Mouse (Mus musculus): ENCODE measurements around the gene Mroh8.
"Not testable (repeated sequence)": the region's sequence is repeated elsewhere in the genome, so short reads cannot be mapped to it uniquely, and the experiment has no call there.

The Mroh8 gene

DNA sequence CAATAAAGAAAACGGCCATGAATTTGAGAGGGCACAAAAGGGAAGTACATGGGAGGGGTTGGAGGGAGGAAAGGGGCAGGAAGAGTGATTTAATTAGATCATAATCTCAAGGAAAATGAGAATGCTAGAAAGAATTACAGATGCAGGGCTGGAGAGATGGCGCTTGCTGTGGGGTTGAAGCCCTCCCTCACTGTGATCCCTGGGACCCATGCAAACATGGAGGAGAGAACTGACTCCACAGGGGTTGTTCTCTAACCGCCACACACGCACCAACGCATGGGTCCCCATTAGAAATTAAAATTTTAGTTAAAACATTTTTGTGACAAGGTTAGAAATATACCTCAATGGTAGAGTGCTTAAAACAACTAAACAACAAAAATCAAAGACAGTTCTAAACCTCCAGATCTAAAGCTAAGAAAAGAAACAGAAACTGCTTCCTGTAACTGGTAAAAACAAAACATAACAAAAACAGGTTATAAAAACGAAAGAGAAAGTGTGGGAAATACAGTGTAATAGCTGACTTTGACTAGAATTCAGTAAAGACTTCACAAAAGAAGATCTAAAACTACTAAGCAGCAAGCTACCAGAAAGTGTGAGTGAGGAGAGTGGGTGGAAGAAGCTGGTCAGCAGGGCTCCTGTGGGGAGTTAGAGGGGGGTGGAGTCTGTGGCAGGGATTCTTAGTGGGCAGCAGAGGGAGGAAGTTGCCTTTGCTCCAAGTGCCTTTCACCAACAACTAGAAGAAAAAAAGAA lies 78.1 kb downstream of the Mroh8 start:
- DNase-seq (ENCODE audit: low spot score in 2 of 2): no peak

DNA sequence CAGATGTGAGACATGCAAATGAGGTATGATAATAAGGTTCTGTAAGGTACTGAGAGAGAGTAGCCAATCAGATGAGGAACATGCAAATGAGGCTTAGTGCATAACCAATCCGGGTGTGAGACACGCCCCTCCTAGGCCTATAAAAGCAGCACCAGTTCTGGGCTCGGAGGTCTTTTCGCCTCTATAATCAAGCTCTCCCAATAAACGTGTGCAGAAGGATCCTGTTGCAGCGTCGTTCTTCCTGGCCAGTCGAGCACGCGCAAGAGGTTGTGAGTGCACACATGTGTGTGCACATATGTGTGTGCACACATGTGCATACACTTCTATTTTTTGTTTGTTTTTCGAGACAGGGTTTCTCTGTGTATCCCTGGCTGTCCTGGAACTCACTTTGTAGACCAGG lies 80.9 kb downstream of the Mroh8 start:
- not testable (repeated sequence) for DNase-seq (ENCODE audit: low spot score in 2 of 2)

DNA sequence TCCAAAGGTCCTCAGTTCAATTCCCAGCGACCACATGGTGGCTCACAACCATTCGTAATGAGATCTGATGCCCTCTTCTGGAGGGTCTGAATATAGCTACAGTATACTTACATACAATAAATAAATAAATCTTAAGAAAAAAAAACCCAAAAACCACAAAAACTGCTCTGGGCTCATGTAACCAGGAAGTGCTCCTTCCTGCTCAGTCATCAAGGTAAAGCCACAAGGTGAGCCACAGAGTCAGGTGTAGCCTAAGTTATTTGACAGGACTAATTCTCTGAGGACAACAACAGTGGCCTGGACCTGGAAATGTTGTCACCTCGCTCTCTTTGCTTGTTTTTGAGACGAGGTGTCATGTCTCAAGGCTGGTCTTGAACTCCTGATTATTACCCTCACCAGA lies 88.7 kb downstream of the Mroh8 start:
- DNase-seq (ENCODE audit: low spot score in 2 of 2): no peak

DNA sequence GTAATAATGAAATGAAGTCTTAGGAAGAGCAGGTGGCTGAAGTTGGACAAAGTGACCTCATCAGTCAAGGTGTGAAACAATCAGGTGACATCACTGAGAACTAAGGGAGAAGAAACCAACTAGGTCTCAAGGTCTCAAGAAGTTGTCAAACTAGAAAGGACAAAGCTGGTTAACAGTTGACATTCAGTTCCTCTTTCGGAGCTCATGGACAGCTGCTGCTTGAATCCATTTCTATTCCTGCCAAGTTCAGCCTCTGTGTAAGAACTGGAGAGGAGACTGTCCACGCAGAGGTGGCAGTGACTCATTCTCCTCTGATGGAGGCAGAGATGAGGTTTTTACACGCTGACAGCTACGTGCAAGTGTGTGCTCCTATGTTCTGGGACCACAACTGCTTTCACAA lies 92.1 kb downstream of the Mroh8 start:
- no peak for DNase-seq (ENCODE audit: low spot score in 2 of 2)

DNA sequence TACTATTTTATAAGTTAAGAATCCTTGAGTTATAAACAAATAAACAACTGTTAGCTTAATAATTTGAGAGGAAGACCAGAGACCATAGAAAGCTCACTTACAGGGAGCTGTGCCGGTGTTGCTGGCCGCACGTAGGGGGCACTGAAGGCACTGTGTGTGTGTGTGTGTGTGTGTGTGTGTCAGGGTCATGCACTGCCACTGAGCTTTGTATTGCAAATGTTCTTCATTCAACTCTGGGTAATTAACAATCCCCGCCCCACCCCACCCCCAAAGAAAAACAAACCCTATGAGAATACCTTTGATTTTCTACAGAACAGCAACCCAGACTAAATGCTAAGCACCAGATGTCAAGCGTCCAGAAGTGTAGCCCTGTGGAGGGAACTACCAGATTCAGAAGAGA lies 92.8 kb downstream of the Mroh8 start:
- no peak for DNase-seq (ENCODE audit: low spot score in 2 of 2)

DNA sequence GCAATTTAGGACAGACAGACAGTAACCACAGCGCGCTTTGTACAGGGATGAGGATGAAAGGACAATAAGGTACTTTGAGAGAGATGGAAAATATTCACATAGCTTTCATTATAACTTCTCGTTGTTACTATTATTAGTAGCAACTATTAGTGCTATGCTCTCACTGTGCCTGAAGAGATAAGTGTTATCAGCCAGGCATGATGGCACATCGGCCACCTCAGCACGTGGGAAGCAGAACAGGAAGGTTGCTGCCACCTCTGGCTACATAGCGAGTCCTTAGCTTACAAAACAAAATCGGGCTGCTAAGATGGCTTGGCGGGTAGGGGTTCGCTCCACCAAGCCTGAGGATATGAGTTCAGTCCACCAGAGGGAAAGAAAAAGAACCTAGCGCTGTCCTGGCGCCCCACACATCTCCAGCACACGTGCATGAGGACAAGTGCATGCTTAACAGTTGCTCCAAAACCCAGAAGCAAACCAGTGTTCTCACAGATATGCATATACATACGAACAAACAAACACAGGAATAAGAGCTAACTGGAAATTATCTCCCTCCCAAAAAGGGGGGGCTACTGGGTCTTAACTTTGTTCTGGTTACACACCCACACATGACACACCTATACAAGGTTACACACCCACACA lies 94.2 kb downstream of the Mroh8 start:
- DNase-seq (ENCODE audit: low spot score in 2 of 2): no peak

DNA sequence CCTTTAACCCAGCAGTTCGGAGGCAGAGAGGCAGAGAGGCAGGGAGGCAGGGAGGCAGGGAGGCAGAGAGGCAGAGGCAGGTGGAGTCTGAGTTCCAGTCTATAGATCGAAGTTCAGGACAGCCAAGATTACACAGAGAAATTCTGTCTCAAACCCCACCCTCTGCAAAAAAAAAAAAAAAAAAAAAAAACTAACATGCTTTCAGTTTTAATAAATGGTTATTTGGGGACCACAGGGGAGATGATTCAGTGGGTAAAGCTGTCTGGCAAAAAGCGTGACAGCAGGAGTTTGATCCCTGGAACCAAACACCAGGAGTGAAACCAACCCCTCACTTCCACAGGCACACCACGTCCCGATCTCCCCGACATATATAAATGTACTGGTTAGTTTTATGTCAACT lies 101.2 kb downstream of the Mroh8 start:
- DNase-seq (ENCODE audit: low spot score in 2 of 2): no peak

DNA sequence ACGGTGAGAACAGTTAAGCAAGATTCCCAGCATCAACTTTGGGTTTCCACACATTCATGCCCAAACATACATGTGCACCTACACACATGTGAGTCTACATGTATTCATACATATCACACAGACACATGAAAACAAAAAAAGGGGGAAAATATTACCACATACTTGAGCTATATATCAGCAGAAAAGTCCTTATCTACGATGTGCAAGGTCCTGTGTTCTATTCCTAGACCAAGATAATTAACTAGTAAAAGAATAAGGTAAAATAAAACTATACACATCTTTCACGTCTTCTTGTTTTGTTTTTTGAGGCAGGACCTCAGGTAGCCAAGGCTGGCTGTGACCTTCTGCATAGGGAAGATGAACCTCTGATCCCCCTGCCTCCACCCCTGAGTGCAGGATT lies 103.1 kb downstream of the Mroh8 start:
- DNase-seq (ENCODE audit: low spot score in 2 of 2): no peak

DNA sequence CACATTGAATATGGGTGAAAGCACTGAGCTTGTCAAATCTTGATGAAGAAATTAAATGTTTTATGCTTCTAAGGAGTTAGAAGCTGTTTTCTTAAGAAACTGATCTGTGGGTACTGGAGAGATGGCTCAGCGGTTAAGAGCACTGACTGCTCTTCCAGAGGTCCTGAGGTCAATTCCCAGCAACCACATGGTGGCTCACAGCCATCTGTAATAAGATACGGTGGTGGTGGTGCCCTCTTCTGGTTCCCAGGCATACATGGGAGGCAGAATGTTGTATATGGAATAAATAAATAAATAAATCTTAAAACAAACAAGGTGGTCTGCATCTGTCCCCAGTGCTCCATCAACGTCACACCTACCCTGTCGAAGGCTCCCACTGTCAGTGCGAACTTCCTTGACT lies 104.9 kb downstream of the Mroh8 start:
- DNase-seq (ENCODE audit: low spot score in 2 of 2): no peak

DNA sequence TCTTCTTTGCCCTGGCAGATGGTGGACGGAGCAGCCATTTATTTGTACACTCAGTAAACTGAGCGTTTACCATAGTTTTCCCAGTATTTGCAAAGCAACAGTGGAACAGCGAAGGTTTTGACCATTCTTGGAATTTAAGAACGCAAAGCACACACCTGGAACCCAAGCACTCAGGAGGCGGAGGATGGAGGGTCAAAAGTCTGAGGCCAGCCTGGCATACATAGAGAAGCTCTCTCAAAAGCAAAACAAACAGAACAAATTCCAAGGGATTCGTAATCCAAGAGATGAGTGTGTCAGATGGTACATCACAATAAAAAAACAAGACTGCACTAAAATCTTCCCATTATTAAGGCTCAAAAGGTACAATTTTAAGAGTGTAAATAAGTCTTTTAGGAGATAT lies 105.8 kb downstream of the Mroh8 start:
- no peak for DNase-seq (ENCODE audit: low spot score in 2 of 2)

DNA sequence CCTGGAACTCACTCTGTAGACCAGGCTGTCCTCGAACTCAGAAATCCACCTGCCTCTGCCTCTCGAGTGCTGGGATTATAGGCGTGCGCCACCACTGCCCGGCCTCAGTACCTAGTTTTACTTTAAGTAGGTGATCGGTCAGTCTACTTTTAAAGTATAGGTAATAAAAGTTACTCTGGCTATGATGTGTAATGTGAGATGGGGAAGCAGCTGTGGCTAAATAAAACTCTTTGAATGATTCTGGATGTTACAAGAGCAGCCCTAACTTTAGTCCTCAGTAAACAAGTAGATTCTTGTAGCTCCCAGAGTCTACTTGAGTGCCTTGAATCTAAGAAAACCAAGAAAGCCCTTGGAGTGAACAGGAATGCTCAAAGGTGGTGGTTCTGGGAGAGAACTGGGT lies 106.4 kb downstream of the Mroh8 start:
- no peak for DNase-seq (ENCODE audit: low spot score in 2 of 2)

DNA sequence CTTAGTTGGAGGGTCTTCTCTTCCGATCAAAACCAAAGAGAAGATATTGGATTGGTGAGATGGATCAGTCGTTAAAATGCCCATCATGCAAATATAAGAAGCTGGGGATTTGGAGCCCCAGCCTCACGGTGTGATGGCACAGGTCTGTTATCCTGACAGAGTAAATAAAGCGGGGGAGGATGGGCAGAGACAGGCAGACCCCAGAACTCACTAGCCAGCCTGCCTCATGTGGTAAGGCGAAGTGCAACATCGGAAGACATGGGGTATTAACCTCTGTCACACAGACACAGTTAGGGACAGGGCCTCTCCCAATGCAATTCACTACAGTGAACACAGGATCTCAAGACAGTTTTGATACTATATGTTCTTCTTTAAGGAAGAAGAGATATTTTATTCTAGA lies 108.7 kb downstream of the Mroh8 start:
- no peak for DNase-seq (ENCODE audit: low spot score in 2 of 2)

DNA sequence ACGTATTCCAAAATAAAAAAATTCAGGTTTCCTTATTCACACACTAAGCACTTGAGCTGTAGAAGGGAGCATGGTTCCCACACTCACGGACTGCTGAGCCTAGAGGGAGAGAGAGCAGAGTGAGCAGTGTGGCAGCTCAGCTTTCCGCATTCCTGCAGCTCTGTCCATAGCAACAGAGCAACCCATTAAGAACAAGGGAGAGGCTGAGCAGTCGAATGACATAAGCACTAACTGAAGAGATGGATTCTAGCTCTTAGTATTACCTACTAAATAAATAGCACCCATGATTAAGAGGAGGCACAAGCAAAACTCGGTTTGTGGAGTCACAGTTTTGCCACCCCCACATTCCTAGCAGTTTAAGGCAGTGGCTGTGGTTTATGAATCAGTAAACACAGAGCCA lies 109.2 kb downstream of the Mroh8 start:
- DNase-seq (ENCODE audit: low spot score in 2 of 2): no peak

DNA sequence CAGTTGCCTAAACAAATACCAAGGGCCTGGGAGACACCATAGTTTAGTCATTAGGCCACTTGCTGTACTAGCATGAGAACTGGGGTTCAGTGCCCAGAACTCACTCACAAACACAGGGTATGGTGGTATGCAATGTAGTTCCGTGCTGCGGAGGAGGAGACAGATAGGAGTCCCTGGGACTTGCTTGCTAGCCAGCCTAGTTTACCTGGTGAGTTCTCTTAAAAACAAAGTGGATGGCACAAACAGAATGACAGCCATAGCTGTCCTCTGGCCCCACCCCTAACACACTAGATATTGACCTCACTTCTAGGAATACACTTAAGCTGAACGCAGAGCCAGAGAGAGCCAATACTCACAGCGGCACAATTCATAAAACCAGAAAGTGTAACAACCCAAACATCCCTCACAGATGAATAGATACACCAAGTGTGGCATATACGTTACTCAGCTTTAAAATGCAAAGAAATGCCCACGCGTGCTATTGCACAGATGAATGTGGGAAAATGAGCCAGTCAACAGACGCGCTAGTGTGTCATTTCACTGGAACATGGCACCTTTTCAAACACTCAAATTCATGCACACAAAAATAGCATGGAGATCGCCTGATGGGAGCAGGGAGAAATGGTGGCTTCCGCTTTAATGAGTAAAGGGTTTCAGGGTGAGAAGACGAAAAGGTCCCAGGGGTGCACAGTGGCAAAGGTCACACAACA lies 112.8 kb downstream of the Mroh8 start:
- no peak for DNase-seq (ENCODE audit: low spot score in 2 of 2)

DNA sequence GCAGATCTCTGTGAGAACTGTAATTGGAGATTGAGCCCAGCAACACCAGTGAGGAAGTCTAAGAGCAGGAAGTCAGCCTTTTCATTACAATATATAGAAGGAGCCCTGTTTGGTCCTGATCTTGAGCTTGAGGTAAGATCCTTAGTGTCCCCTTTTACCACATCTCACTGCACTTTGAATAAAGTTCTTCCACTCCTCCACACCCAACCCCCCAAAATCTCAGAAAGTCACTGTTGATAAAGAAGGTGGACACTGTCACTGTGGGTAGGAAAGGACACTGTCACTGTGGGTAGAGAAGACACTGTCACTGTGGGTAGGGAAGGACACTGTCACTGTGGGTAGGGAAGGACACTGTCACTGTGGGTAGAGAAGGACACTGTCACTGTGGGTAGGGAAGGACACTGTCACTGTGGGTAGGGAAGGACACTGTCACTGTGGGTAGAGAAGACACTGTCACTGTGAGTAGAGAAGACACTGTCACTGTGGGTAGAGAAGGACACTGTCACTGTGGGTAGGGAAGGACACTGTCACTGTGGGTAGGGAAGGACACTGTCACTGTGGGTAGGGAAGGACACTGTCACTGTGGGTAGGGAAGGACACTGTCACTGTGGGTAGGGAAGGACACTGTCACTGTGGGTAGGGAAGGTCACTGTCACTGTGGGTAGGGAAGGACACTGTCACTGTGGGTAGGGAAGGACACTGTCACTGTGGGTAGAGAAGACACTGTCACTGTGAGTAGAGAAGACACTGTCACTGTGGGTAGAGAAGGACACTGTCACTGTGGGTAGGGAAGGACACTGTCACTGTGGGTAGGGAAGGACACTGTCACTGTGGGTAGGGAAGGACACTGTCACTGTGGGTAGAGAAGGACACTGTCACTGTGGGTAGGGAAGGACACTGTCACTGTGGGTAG lies 113.8 kb downstream of the Mroh8 start:
- DNase-seq (ENCODE audit: low spot score in 2 of 2): not testable (repeated sequence)

DNA sequence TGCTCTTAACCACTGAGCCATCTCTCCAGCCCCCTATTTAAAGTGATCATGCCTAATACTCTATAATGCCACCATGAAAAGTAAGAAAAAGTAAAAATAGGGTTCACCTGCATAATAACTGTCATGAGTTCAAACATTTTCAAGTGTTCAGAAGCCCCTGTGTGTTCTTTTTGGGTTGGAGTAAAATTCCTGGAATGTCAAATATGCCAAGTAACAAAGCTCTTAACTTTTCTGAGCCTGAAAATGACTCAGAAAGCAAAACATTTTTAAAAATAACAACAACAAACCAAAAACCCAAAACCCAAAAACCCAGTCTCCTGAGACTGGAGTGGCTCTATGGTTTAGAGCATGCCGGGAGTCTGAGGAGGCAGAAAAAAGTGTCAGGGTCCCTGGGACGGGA lies 115.2 kb downstream of the Mroh8 start:
- no peak for DNase-seq (ENCODE audit: low spot score in 2 of 2)

Data from cerebellum, postnatal 4 days (tissue).